Mouse (Mus musculus) brain, embryonic 14.5 days (tissue): Measurements from ENCODE around the gene Cdca7.

Source experiments
- CTCF ChIP-seq: fragments of 200-500 bp; IDR thresholded peaks from 2 replicates; pipeline ENCODE4 v1.5.1; 2012; ENCODE audit warnings: inconsistent platforms, mild to moderate bottlenecking, moderate library complexity, borderline replicate concordance; ENCODE audit not compliant: insufficient read depth, insufficient read length; ENCODE audit errors: extremely low read depth
- POLR2A ChIP-seq: fragments of 200-500 bp; IDR thresholded peaks from 2 replicates; pipeline ENCODE4 v1.6.1; 2012; ENCODE audit warnings: mild to moderate bottlenecking, inconsistent platforms, borderline replicate concordance; ENCODE audit not compliant: poor library complexity, insufficient read depth, insufficient read length, severe bottlenecking; ENCODE audit errors: extremely low read depth

DNA sequence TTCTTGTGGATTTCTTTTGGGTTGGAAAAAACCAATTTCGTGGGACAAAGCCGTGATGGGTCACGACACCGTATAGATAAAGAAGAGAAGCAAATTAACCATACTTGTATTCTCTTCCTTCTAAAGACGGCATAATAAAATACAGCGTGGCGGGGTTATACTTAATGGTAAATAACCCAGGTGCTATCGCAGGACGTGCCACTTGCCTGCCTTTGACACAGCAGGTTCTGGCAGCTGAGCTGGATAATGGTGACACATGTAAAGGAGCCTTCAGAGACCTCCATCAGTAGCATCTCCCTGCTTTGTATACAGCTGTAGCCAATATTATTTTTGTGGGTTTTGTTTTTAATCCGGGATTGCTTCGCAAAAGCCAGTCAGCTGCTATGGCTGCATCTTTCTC lies 48.7 kb upstream of the Cdca7 start:
- TF ChIP-seq POLR2A = no peak
- no peak for TF ChIP-seq CTCF
